Mouse (Mus musculus) olfactory bulb, adult 2 months (tissue): ENCODE measurements around the gene Gm21887. TPM values are rescaled to one million over a fixed set of nuclear protein-coding genes. Genes with fewer than 3 reads are reported as not detected.
"Not testable (repeated sequence)": the region's sequence is repeated elsewhere in the genome, so short reads cannot be mapped to it uniquely, and the experiment has no call there.

Experiments used
- H3K27ac ChIP-seq: fragments of 200-500 bp; 2 replicates; pipeline ENCODE4 v1.5.1; 2012; ENCODE audit warnings: low read depth, low read length; ENCODE audit not compliant: insufficient read depth
- H3K4me1 ChIP-seq: fragments of 200-500 bp; 2 replicates; pipeline ENCODE4 v1.6.1; 2012; ENCODE audit warnings: low read length; ENCODE audit not compliant: control insufficient read depth, insufficient read depth
- H3K4me3 ChIP-seq: fragments of 200-500 bp; 2 replicates; pipeline ENCODE4 v1.5.1; 2012; ENCODE audit warnings: mild to moderate bottlenecking, low read depth, low read length, moderate library complexity; ENCODE audit not compliant: insufficient read depth
- WGBS: fragments of 180-500 bp; shearing (Covaris S2); methylation state at CpG from one replicate; pipeline ENCODE4 v1.1.7; 2018; 5-methylcytosine and 5-hydroxymethylcytosine counted together
- polyA plus RNA-seq: library from polyadenylated mRNA; stranded (reverse); fragments of >200 nt; gene quantifications from 2 replicates; pipeline ENCODE4 v1.2.4, GENCODE M21; 2012; ENCODE audit warnings: low replicate concordance; ENCODE audit not compliant: missing spikeins, insufficient read depth, insufficient read length

Gm21887 gene
- polyA plus RNA-seq, 1 experiment, result not detected

DNA sequence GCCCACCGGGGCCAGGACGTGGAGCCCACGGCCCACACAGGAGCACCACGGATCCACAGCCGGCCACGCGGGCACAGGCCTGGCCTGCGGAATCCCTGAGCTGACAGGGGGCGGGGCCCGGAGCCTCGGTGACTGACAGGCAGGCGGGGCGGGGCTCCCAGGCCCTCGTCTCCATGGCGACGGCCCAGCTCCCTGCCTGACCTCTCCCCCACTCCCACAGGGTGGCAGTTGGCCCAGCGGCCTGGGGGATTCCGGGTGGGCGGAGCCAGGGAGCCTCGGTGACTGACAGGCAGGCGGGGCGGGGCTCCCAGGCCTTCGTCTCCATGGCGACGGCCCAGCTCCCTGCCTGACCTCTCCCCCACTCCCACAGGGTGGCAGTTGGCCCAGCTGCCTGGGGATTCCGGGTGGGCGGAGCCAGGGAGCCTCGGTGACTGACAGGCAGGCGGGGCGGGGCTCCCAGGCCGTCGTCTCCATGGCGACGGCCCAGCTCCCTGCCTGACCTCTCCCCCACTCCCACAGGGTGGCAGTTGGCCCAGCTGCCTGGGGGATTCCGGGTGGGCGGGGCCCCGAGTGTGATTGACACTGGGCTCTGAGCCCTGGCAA is 11.5 kb upstream of the Gm21887 start:
- Histone ChIP-seq H3K27ac (peak overlapping the region; percentile 60; the same call in 1 of the 2 replicates), H3K4me3 (peak overlapping the region; percentile 57)
- 0% methylated on average over 8 of the region's 37 CpGs for WGBS
- not testable (repeated sequence) for H3K4me1 ChIP-seq

DNA sequence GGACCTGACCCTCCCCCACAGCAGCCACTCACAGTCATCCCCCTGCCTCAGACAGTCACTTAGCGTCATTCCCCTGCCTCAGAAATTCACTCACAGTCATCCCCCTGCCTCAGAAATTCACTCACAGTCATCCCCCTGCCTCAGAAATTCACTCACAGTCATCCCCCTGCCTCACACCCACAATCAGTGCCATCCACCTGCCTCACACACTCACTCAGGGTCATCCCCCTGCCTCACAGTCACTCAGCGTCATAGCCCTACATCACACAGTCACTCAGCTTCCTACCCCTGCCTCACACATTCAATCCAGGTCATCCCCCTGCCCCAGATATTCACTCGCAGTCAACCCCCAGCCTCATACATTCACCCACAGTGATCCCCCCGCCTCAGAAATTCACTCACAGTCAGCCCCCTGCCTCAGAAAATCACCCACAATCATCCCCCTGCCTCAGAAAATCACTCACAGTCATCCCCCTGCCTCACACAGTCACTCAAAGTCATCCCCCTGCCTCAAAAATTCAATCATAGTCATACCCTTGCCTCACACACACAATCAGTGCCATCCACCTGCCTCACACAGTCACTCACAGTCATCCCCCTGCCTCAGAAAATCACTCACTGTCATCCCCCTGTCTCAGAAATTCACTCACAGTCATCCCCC is 10.8 kb upstream of the Gm21887 start:
- not testable (repeated sequence) for H3K27ac ChIP-seq, H3K4me3 ChIP-seq, H3K4me1 ChIP-seq
- WGBS, result 21% methylated on average over 2 of the region's 4 CpGs

DNA sequence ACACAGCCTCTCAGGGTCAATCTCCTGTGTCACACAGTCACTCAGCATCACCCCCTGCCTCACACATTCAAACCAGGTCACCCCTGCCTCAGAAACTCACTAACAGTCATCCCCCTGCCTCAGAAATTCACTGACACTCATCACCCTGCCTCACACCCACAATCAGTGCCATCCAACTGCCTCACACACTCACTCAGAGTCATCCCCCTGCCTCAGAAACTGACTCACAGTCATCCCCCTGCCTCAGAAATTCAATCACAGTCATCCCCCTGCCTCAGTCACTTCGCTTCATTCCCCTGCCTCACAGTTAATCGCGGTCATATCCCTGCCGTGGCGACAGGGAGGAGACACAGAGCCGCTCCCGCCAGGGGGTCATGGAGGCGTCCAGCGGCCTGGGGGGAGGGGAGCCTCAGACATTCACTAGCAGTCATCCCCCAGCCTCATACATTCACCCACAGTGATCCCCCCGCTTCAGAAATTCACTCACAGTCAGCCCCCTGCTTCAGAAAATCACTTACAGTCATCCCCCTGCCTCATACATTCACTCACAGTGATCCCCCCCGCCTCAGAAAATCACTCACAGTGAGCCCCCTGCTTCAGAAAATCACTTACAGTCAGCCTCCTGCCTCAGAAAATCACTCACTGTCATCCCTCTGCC is 10.1 kb upstream of the Gm21887 start:
- H3K27ac ChIP-seq, H3K4me1 ChIP-seq, H3K4me3 ChIP-seq: not testable (repeated sequence)
- 28% methylated on average over 6 of the region's 11 CpGs for WGBS

DNA sequence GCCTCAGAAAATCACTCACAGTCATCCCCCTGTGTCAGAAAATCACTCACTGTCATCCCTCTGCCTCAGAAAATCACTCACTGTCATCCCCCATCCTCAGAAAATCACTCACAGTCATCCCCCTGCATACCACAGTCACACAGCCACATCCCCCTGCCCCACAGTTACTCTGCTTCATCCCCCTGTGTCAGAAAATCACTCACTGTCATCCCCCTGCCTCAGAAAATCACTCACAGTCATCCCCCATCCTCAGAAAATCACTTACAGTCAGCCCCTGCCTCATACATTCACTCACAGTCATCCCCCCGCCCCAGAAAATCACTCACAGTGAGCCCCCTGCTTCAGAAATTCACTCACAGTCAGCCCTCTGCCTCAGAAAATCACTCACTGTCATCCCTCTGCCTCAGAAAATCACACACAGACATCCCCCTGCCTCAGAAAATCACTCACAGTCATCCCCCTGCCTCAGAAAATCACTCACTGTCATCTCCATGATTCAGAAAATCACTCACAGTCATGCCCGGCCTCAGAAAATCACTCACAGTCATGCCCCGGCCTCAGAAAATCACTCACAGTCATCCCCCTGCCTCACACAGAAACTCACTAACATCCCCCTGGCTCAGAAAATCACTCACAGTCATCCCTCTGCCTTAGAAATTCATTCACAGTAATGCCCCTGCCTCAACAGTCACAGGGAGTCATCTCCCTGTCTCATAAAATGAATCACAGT is 9.4 kb upstream of the Gm21887 start:
- H3K27ac ChIP-seq, H3K4me1 ChIP-seq, H3K4me3 ChIP-seq: not testable (repeated sequence)
- WGBS, result 17% methylated on average over 1 of the region's 3 CpGs

DNA sequence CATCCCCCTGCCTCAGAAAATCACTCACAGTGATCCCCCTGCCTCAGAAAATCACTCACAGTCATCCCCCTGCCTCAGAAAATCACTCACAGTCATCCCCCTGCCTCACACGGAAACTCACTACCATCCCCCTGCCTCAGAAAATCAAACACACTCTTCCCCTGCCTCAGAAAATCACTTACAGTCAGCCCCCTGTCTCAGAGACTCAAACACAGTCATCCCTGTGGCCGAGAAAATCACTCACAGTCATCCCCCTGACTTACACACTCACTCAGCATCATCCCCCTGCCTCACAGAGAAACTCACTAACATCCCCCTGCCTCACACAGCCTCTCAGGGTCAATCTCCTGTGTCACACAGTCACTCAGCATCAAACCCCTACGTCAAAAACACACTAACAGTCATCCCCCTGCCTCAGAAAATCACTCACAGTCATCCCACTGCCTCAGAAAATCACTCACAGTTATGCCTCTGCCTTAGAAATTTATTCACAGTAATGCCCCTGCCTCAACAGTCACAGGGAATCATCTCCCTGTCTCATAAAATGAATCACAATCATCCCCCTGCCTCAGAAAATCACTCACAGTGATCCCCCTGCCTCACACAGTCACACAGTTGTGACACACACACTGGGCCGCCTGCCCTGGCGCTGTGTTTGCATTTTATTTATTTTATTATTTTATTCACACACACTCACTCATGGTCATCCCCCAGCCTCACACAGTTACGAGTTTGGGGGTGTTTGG is 8.6 kb upstream of the Gm21887 start:
- 43% methylated on average over 6 of the region's 6 CpGs for WGBS
- not testable (repeated sequence) for H3K4me3 ChIP-seq, H3K4me1 ChIP-seq, H3K27ac ChIP-seq

DNA sequence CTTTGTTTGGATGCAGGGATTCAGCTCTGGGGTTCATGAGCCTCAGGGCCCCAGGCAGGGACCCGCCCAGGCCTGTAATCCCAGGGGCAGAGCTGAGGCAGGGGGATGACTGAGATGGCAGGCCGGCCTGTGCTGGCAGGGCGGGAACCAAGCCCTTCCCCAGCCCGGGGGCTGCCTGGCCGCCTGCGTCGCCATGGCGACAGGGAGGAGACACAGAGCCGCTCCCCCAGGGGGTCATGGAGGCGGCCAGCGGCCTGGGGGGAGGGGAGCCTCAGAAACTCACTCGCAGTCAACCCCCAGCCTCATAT is 8.1 kb upstream of the Gm21887 start:
- not testable (repeated sequence) for H3K27ac ChIP-seq, H3K4me1 ChIP-seq
- WGBS, result 30% methylated on average over 4 of the region's 12 CpGs

DNA sequence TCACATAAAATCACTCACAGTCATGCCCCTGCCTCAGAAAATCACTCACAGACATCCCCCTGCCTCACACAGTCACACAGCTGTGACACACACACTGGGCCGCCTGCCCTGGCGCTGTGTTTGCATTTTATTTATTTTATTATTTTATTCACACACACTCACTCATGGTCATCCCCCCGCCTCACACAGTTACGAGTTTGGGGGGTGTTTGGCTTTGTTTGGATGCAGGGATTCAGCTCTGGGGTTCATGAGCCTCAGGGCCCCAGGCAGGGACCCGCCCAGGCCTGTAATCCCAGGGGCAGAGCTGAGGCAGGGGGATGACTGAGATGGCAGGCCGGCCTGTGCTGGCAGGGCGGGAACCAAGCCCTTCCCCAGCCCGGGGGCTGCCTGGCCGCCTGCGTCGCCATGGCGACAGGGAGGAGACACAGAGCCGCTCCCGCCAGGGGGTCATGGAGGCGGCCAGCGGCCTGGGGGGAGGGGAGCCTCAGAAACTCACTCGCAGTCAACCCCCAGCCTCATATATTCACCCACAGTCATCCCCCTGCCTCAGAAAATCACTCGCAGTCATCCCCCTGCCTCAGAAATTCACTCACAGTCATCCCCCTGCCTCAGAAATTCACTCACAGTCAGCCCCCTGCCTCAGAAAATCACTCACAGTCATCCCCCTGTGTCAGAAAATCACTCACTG is 6.8 kb upstream of the Gm21887 start:
- not testable (repeated sequence) for H3K4me3 ChIP-seq, H3K4me1 ChIP-seq, H3K27ac ChIP-seq
- 45% methylated on average over 11 of the region's 18 CpGs for WGBS

More for the DNA sequence above, 8.1 kb upstream of the Gm21887 start:
- H3K4me3 ChIP-seq, result not testable (repeated sequence)

DNA sequence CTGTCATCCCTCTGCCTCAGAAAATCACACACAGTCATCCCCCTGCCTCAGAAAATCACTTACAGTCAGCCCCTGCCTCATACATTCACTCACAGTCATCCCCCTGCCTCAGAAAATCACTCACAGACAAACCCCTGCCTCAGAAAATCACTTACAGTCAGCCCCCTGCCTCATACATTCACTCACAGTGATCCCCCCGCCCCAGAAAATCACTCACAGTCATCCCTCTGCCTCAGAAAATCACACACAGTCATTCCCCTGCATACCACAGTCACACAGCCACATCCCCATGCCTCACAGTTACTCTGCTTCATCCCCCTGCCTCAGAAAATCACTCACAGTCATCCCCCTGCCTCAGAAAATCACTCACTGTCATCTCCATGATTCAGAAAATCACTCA is 5.9 kb upstream of the Gm21887 start:
- WGBS, result 28% methylated on average over 1 of the region's 1 CpGs

DNA sequence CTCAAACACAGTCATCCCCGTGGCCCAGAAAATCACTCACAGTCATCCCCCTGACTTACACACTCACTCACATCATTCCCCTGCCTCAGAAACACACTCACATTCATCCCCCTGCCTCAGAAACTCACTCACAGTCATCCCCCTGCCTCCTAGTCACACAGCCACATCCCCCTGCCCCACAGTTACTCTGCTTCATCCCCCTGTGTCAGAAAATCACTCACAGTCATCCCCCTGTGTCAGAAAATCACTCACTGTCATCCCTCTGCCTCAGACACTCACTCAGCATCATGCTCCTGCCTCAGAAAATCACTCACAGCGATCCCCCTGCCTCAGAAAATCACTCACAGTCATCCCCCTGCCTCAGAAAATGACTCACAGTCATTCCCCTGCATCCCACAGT is 5.2 kb upstream of the Gm21887 start:
- H3K27ac ChIP-seq, H3K4me1 ChIP-seq, H3K4me3 ChIP-seq: not testable (repeated sequence)
- WGBS, result 47% methylated on average over 2 of the region's 2 CpGs

More for the DNA sequence above, 5.9 kb upstream of the Gm21887 start:
- not testable (repeated sequence) for H3K4me3 ChIP-seq, H3K4me1 ChIP-seq, H3K27ac ChIP-seq

DNA sequence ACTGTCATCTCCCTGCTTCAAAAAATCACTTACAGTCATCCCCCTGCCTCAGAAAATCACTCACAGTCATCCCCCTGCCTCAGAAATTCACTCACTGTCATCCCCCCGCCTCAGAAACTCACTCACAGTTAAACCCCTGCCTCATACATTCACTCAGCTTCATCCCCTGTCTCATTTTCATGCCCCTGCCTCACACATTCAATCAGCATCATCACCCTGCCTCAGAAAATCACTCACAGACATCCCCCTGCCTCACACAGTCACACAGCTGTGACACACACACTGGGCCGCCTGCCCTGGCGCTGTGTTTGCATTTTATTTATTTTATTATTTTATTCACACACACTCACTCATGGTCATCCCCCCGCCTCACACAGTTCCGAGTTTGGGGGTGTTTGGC is 4.7 kb upstream of the Gm21887 start:
- H3K27ac ChIP-seq, H3K4me1 ChIP-seq, H3K4me3 ChIP-seq: not testable (repeated sequence)
- WGBS, result 30% methylated on average over 5 of the region's 5 CpGs

DNA sequence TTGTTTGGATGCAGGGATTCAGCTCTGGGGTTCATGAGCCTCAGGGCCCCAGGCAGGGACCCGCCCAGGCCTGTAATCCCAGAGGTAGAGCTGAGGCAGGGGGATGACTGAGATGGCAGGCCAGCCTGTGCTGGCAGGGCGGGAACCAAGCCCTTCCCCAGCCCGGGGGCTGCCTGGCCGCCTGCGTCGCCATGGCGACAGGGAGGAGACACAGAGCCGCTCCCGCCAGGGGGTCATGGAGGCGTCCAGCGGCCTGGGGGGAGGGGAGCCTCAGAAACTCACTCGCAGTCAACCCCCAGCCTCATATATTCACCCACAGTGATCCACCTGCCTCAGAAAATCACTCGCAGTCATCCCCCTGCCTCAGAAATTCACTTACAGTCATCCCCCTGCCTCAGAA is 4.3 kb upstream of the Gm21887 start:
- not testable (repeated sequence) for H3K4me1 ChIP-seq, H3K27ac ChIP-seq, H3K4me3 ChIP-seq
- 18% methylated on average over 13 of the region's 13 CpGs for WGBS

DNA sequence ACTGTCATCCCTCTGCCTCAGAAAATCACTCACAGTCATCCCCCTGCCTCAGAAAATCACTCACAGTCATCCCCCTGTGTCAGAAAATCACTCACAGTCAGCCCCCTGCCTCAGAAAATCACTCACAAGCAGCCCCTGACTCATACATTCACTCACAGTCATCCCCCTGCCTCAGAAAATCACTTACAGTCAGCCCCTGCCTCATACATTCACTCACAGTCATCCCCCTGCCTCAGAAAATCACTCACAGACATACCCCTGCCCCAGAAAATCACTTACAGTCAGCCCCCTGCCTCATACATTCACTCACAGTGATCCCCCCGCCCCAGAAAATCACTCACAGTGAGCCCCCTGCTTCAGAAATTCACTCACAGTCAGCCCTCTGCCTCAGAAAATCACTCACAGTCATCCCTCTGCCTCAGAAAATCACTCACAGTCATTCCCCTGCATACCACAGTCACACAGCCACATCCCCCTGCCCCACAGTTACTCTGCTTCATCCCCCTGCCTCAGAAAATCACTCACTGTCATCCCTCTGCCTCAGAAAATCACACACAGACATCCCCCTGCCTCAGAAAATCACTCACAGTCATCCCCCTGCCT is 3.7 kb upstream of the Gm21887 start:
- not testable (repeated sequence) for H3K27ac ChIP-seq, H3K4me1 ChIP-seq, H3K4me3 ChIP-seq
- 28% methylated on average over 1 of the region's 1 CpGs for WGBS

DNA sequence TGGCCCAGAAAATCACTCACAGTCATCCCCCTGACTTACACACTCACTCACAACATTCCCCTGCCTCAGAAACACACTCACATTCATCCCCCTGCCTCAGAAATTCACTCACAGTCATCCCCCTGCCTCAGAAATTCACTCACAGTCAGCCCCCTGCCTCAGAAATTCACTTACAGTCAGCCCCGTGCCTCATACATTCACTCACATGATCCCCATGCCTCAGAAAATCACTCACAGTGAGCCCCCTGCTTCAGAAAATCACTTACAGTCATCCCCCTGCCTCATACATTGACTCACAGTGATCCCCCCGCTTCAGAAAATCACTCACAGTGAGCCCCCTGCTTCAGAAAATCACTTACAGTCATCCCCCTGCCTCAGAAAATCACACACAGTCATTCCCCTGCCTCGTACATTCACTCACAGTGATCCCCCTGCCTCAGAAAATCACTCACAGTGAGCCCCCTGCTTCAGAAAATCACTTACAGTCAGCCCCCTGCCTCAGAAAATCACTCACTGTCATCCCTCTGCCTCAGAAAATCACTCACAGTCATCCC is 2.7 kb upstream of the Gm21887 start:
- 47% methylated on average over 3 of the region's 3 CpGs for WGBS
- H3K4me1 ChIP-seq, H3K4me3 ChIP-seq, H3K27ac ChIP-seq: not testable (repeated sequence)
